In genomic region chr10:111313282-111313681, GRCm38 (mm10) we compare ENCODE assay signal across 24 mouse cellular contexts. TPM values are rescaled to one million over a fixed set of nuclear protein-coding genes. Genes with fewer than 3 reads are reported as not detected.
DNase-seq lines count a peak whose midpoint lies in the region; ATAC-seq and TF ChIP-seq lines count a peak whose summit lies in the region.
"Had no signal": no experiment of that assay in that cellular context is flagged by ENCODE, and none has a peak within 500 bp of the region (broad histone marks: within the 10 kb centered on the region; RNA-seq: fewer than 3 reads in every experiment).

No protein-coding gene starts in this region.

- 55% methylated on average over 6 of the region's 6 CpGs for WGBS in lung, postnatal 0 days

- H3K9ac ChIP-seq in lung, postnatal 0 days (replicated peaks; ENCODE audit: low read depth) = no peak overlapping the region
- H3K9ac ChIP-seq: forebrain, embryonic 13.5 days; liver, embryonic 12.5 days; neural tube, embryonic 13.5 days had no signal

- no peak overlapping the region for H3K4me3 ChIP-seq in lung, postnatal 0 days (ENCODE audit: low read depth, low read length)
- H3K4me3 ChIP-seq: forebrain, embryonic 13.5 days; liver, embryonic 12.5 days; midbrain, embryonic 10.5 days; myocyte; neural tube, embryonic 13.5 days had no signal

- TF ChIP-seq EP300 in lung, postnatal 0 days (IDR thresholded peaks at IDR 0.05) = no peak

- intact Hi-C loops in heart, postnatal 25 days (cut with DNase I) = no loop called here
- intact Hi-C loops in left cerebral cortex, postnatal 14 days (cut with DNase I) = no loop called here

- H3K36me3 ChIP-seq in lung, postnatal 0 days (ENCODE audit: insufficient read depth, low read length) = no peaks in the 10 kb centered on the region
- H3K36me3 ChIP-seq: liver, embryonic 12.5 days; midbrain, embryonic 10.5 days; neural tube, embryonic 13.5 days had no signal

- TF ChIP-seq CTCF in lung, postnatal 0 days (IDR thresholded peaks at IDR 0.05) = no peak

- peak; percentile 34 for DNase-seq in heart, adult 11 months
- DNase-seq in heart, postnatal 25 days (ENCODE audit: low spot score) = no peak
- DNase-seq in lung, postnatal 0 days (ENCODE audit: low spot score) = no peak
- DNase-seq in lung, postnatal 36 days = no peak
- DNase-seq in R1 (ENCODE audit: low read depth, low spot score) = peak; percentile 80
- DNase-seq in left cerebral cortex, postnatal 14 days (ENCODE audit: low spot score in 2 of 2) = no peak
- DNase-seq: adrenal gland, postnatal 25 days; B cell, adult 2 months; cerebellum, adult 9-10 months; kidney, adult 18-20 months; layer of hippocampus, adult 9-11 months; lung, adult 18-20 months; right cerebral cortex, postnatal 4 days; thymus, adult 2 months; thymus, postnatal 4 days had no signal

- no peaks in the 10 kb centered on the region for H3K27me3 ChIP-seq in lung, postnatal 0 days (replicated peaks; ENCODE audit: insufficient read depth, low read length)
- H3K27me3 ChIP-seq: forebrain, embryonic 13.5 days; neural tube, embryonic 13.5 days had no signal

- ATAC-seq in lung, postnatal 0 days = peak; percentile 40; the same call in 1 of the 2 replicates
- ATAC-seq in CD4-positive, CD25-positive, alpha-beta regulatory T cell, adult 4 months = no peak
- ATAC-seq: forebrain, embryonic 13.5 days; liver, embryonic 12.5 days; midbrain, embryonic 16.5 days had no signal

- H3K9me3 ChIP-seq in lung, postnatal 0 days (ENCODE audit: low read length) = no peaks in the 10 kb centered on the region
- H3K9me3 ChIP-seq: forebrain, embryonic 13.5 days; liver, embryonic 12.5 days; neural tube, embryonic 13.5 days had no signal

- no peaks in the 10 kb centered on the region for H3K4me1 ChIP-seq in lung, postnatal 0 days (ENCODE audit: insufficient read depth, low read depth, low read length)
- H3K4me1 ChIP-seq: forebrain, embryonic 13.5 days; liver, embryonic 12.5 days; midbrain, embryonic 10.5 days; neural tube, embryonic 13.5 days had no signal

- H3K27ac ChIP-seq in lung, postnatal 0 days (ENCODE audit: low read length) = no peak overlapping the region
- H3K27ac ChIP-seq: forebrain, embryonic 13.5 days; kidney, postnatal 0 days; liver, embryonic 12.5 days; midbrain, embryonic 10.5 days; neural tube, embryonic 13.5 days had no signal

- H3K4me2 ChIP-seq in lung, postnatal 0 days (replicated peaks; ENCODE audit: low read depth, low read length) = no peak overlapping the region
- H3K4me2 ChIP-seq: forebrain, embryonic 13.5 days; heart, embryonic 11.5 days; liver, embryonic 12.5 days; neural tube, embryonic 13.5 days had no signal

RNA-seq across cellular contexts. Expression of gene Bbs10, which starts 14.8 kb away (rescaled TPM):
- 1 to 10 TPM; 2.5 to 2.8 TPM for total RNA-seq in heart, postnatal 25 days (2021)
- polyA plus RNA-seq in lung, postnatal 0 days (2015; fragmentation: Nextera tagmentation; extraction: Ambion mirVana) = 3.1 and 3.2 TPM in 2 replicates
- 1 to 10 TPM; 1.5 to 2.0 TPM for polyA plus RNA-seq in CD4-positive, CD25-positive, alpha-beta regulatory T cell, adult 4 months (2017; shearing (Covaris generic))
- 1 to 10 TPM; 4.1 to 5.2 TPM for total RNA-seq in left cerebral cortex, postnatal 14 days (2021)

Comparison
In these comparisons a context has a peak if more than half of its experiments do, and no peak if none do; other contexts are left out.
1. DNase-seq: peak in heart, adult 11 months (single experiment) and R1 (single experiment); none in heart, postnatal 25 days (single experiment), lung, postnatal 0 days (single experiment), lung, postnatal 36 days (single experiment) and left cerebral cortex, postnatal 14 days (0 of 2).